Mouse (Mus musculus) Muller cell, postnatal 12 days (primary cell): Measurements from ENCODE around the gene Runx1.

Experiments
- DNase-seq: peaks from one replicate; pipeline ENCODE4 v3.0.0-alpha.2; 2015; ENCODE audit errors: inconsistent ontology term

The Runx1 gene

GRCm38 (mm10) chr16:92699531-92700397 lies 126.2 kb downstream of the Runx1 start:
- no peak for DNase-seq

- peak; percentile 93 for DNase-seq
These were observed 127.3 kb downstream of the Runx1 start for GRCm38 (mm10) chr16:92698612-92698998.

- DNase-seq = no peak
These were observed 128.0 kb downstream of the Runx1 start for GRCm38 (mm10) chr16:92697737-92698611.

GRCm38 (mm10) chr16:92697227-92697736 lies 128.7 kb downstream of the Runx1 start:
- peak; percentile 96 for DNase-seq

GRCm38 (mm10) chr16:92696411-92697015 lies 129.4 kb downstream of the Runx1 start:
- DNase-seq = peak; percentile 94

- DNase-seq = no peak
These were observed 130.0 kb downstream of the Runx1 start for GRCm38 (mm10) chr16:92695981-92696380.

- DNase-seq = no peak
These were observed 130.6 kb downstream of the Runx1 start for GRCm38 (mm10) chr16:92695200-92695921.

- DNase-seq = no peak
These were observed 131.3 kb downstream of the Runx1 start for GRCm38 (mm10) chr16:92694496-92695106.

- DNase-seq = no peak
These were observed 135.2 kb downstream of the Runx1 start for GRCm38 (mm10) chr16:92690759-92691158.

- no peak for DNase-seq
These were observed 137.0 kb downstream of the Runx1 start for GRCm38 (mm10) chr16:92688941-92689340.

GRCm38 (mm10) chr16:92686978-92687377 lies 139.0 kb downstream of the Runx1 start:
- DNase-seq = no peak

- DNase-seq = no peak
These were observed 140.1 kb downstream of the Runx1 start for GRCm38 (mm10) chr16:92685766-92686315.

GRCm38 (mm10) chr16:92684423-92685211 lies 141.3 kb downstream of the Runx1 start:
- peak; percentile 53 for DNase-seq

- DNase-seq = no peak
These were observed 149.3 kb downstream of the Runx1 start for GRCm38 (mm10) chr16:92676630-92677029.

- no peak for DNase-seq
These were observed 150.3 kb downstream of the Runx1 start for GRCm38 (mm10) chr16:92675677-92676076.

GRCm38 (mm10) chr16:92674916-92675450 lies 151.0 kb downstream of the Runx1 start:
- DNase-seq = no peak

- no peak for DNase-seq
These were observed 151.7 kb downstream of the Runx1 start for GRCm38 (mm10) chr16:92674121-92674816.

GRCm38 (mm10) chr16:92668807-92669206 lies 157.1 kb downstream of the Runx1 start:
- DNase-seq = no peak

- DNase-seq = no peak
These were observed 164.2 kb downstream of the Runx1 start for GRCm38 (mm10) chr16:92661757-92662156.
